Mouse (Mus musculus) heart, embryonic 12.5 days (tissue): Measurements from ENCODE around the gene Bcl10. TPM values are rescaled to one million over a fixed set of nuclear protein-coding genes. Genes with fewer than 3 reads are reported as not detected.

Source experiments
- ATAC-seq: fragments of 200-750 bp; cut with Nextera tagmentation; 2 replicates; pipeline ENCODE4 v1.8.0; 2017; ENCODE audit warnings: moderate TSS enrichment, moderate library complexity; ENCODE audit not compliant: insufficient number of reproducible peaks, low FRiP score
- H3K27ac ChIP-seq: fragments of 300-500 bp; sonication (generic); 2 replicates; pipeline ENCODE4 v1.5.1; 2016; ENCODE audit warnings: mild to moderate bottlenecking, moderate library complexity; ENCODE audit not compliant: poor library complexity, severe bottlenecking
- H3K27me3 ChIP-seq: fragments of 300-500 bp; sonication (generic); replicated peaks from 2 replicates; pipeline ENCODE4 v1.6.1; 2016; ENCODE audit warnings: mild to moderate bottlenecking, moderate library complexity
- H3K36me3 ChIP-seq: fragments of 300-500 bp; sonication (generic); 2 replicates; pipeline ENCODE4 v1.6.1; 2016; ENCODE audit warnings: mild to moderate bottlenecking, moderate library complexity
- H3K4me1 ChIP-seq: fragments of 300-500 bp; sonication (generic); replicated peaks from 2 replicates; pipeline ENCODE4 v1.6.1; 2016; ENCODE audit warnings: mild to moderate bottlenecking
- H3K4me2 ChIP-seq: fragments of 300-500 bp; sonication (generic); 2 replicates; pipeline ENCODE4 v1.6.1; 2016; ENCODE audit warnings: mild to moderate bottlenecking, moderate library complexity
- H3K4me3 ChIP-seq: fragments of 300-500 bp; sonication (generic); 2 replicates; pipeline ENCODE4 v1.5.1; 2016; ENCODE audit warnings: mild to moderate bottlenecking
- H3K9ac ChIP-seq: fragments of 300-500 bp; sonication (generic); 2 replicates; pipeline ENCODE4 v1.6.1; 2016; ENCODE audit warnings: mild to moderate bottlenecking, moderate library complexity
- H3K9me3 ChIP-seq: fragments of 300-500 bp; sonication (generic); replicated peaks from 2 replicates; pipeline ENCODE4 v1.6.1; 2016; ENCODE audit warnings: mild to moderate bottlenecking, moderate library complexity
- WGBS: fragments of 180-500 bp; shearing (Covaris S2); methylation state at CpG from one replicate; pipeline ENCODE4 v1.1.7; 2016; 5-methylcytosine and 5-hydroxymethylcytosine counted together
- polyA plus RNA-seq: library from polyadenylated mRNA; unstranded; fragments of >200 nt; fragmentation: Nextera tagmentation; extraction: Ambion mirVana; gene quantifications from 2 replicates; pipeline ENCODE4 v1.2.1, GENCODE M21; 2016

The Bcl10 gene
- polyA plus RNA-seq, 1 experiment from 2014 or later = 43.1 TPM

GRCm38 (mm10) chr3:145969031-145969501 lies 46.5 kb downstream of the Bcl10 start:
- Histone ChIP-seq H3K27ac (peak overlapping the region; percentile 41; the same call in 1 of the 2 replicates), H3K27me3 (no peaks in the 10 kb centered on the region), H3K4me1 (peaks cover 27% of the 10 kb centered on the region), H3K36me3 (peaks cover 2% of the 10 kb centered on the region; the same call in 1 of the 2 replicates), H3K9me3 (peaks cover 7% of the 10 kb centered on the region), H3K9ac (no peak overlapping the region), H3K4me3 (no peak overlapping the region), H3K4me2 (peak overlapping the region; percentile 11; the same call in 1 of the 2 replicates)
- 38% methylated on average over 14 of the region's 14 CpGs for WGBS
- ATAC-seq = no peak

- Histone ChIP-seq H3K27me3 (no peaks in the 10 kb centered on the region), H3K36me3 (peaks cover 4% of the 10 kb centered on the region; the same call in 1 of the 2 replicates), H3K4me1 (peaks cover 12% of the 10 kb centered on the region), H3K27ac (no peak overlapping the region), H3K9ac (no peak overlapping the region), H3K4me2 (no peak overlapping the region), H3K9me3 (peaks cover 14% of the 10 kb centered on the region), H3K4me3 (no peak overlapping the region)
- 77% methylated on average over 10 of the region's 10 CpGs for WGBS
- no peak for ATAC-seq
These were observed 48.9 kb downstream of the Bcl10 start for GRCm38 (mm10) chr3:145971501-145971900.

GRCm38 (mm10) chr3:145974986-145975385 lies 52.4 kb downstream of the Bcl10 start:
- no peak overlapping the region for H3K27ac ChIP-seq
- H3K27me3 ChIP-seq = no peaks in the 10 kb centered on the region
- peaks cover 4% of the 10 kb centered on the region; the same call in 1 of the 2 replicates for H3K36me3 ChIP-seq
- no peak overlapping the region for H3K4me2 ChIP-seq
- peaks cover 23% of the 10 kb centered on the region for H3K9me3 ChIP-seq
- no peak overlapping the region for H3K9ac ChIP-seq
- ATAC-seq = no peak
- H3K4me1 ChIP-seq = no peaks in the 10 kb centered on the region
- no peak overlapping the region for H3K4me3 ChIP-seq
- WGBS = 82% methylated on average over 7 of the region's 7 CpGs

Other genes starting within 250 kb of the Bcl10 start
- 35.2 and 36.7 TPM in 2 replicates for gene Ddah1, start 164.1 kb upstream of the Bcl10 start, polyA plus RNA-seq
- gene 2410004B18Rik, start 15.2 kb downstream of the Bcl10 start, polyA plus RNA-seq = 46.6 and 47.2 TPM in 2 replicates
- 7.3 and 7.5 TPM in 2 replicates for gene Syde2, start 65.1 kb downstream of the Bcl10 start, polyA plus RNA-seq
- gene Wdr63, start 185.3 kb downstream of the Bcl10 start, polyA plus RNA-seq = not detected in 2 replicates
- gene Mcoln3, start 194.6 kb downstream of the Bcl10 start, polyA plus RNA-seq = 0.66 and 1.1 TPM in 2 replicates
- gene Mcoln2, start 227.0 kb downstream of the Bcl10 start, polyA plus RNA-seq = 0.19 and 0.57 TPM in 2 replicates